Mouse (Mus musculus) frontal cortex, postnatal 10 days (tissue): Measurements from ENCODE around the gene Defa22.
"Not testable (repeated sequence)": the region's sequence is repeated elsewhere in the genome, so short reads cannot be mapped to it uniquely, and the experiment has no call there.

ENCODE experiments used
- DNase-seq, 2 experiments: peaks; one replicate each; pipeline ENCODE4 v3.0.0; 2022; ENCODE audit warnings: low spot score in 2 of 2, mixed read lengths in 1 of 2

Gene Defa22

GRCm38 (mm10) chr8:21161977-21162376, at the start of gene Defa22:
Gene Defa22 (plus strand): TSS chr8:21162277.
- DNase-seq, result not testable (repeated sequence)

- not testable (repeated sequence) for DNase-seq
These were observed 27.7 kb upstream of the Defa22 start, which contains the start of gene Defa30 for GRCm38 (mm10) chr8:21134342-21134741. Gene Defa30 (plus strand): TSS chr8:21134642.

- not testable (repeated sequence) for DNase-seq
These were observed 29.2 kb downstream of the Defa22 start, which contains the start of gene Defa31 for GRCm38 (mm10) chr8:21191314-21191713. Gene Defa31 (plus strand): TSS chr8:21191614.

GRCm38 (mm10) chr8:21201261-21201660, 39.2 kb downstream of the Defa22 start, which contains the start of gene Gm15293:
Gene Gm15293 (plus strand): TSS chr8:21201561.
- not testable (repeated sequence) for DNase-seq
